ENCODE assay signal across 14 mouse cellular contexts in the genomic region with DNA sequence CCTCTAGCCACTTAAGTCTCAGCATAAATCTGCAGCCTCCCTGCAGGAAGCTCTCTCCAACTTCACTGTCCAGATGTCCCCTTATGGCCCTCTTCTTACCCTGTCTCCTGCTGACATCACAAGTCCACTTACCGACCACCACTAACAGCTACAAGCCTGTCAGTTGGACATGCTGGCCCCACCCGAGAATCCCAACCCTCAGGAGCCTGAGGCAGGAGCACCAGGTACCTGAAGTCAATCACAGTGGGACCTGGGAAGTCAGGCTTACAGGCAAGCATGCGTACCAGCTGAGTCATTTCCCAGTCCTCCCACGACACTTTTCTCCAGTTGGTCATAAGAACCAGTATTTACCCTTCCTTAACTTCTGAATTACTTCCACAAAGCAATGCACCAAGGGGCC. TPM values are rescaled to one million over a fixed set of nuclear protein-coding genes. Genes with fewer than 3 reads are reported as not detected.
A peak's percentile ranks its signal among the peaks of the same experiment; 100 is the strongest.
DNase-seq lines count a peak whose midpoint lies in the region; ATAC-seq and TF ChIP-seq lines count a peak whose summit lies in the region.
"Had no signal": no experiment of that assay in that cellular context is flagged by ENCODE, and none has a peak within 500 bp of the region (broad histone marks: within the 10 kb centered on the region; RNA-seq: fewer than 3 reads in every experiment).

No protein-coding gene starts in this region.

- peak overlapping the region; percentile 95 for H3K4me2 ChIP-seq in hindbrain, embryonic 13.5 days
- no peak overlapping the region for H3K4me2 ChIP-seq in hindbrain, postnatal 0 days (ENCODE audit: low read depth, low read length)
- H3K4me2 ChIP-seq in liver, embryonic 13.5 days = 0 out of 2 replicates have a peak overlapping the region, but pooled peaks have one; percentile 24

- peak overlapping the region; percentile 35; the same call in 1 of the 2 replicates for H3K9ac ChIP-seq in hindbrain, embryonic 13.5 days
- no peak overlapping the region for H3K9ac ChIP-seq in hindbrain, postnatal 0 days (replicated peaks; ENCODE audit: low read length)
- 0 out of 2 replicates have a peak overlapping the region, but pooled peaks have one; percentile 27 for H3K9ac ChIP-seq in liver, embryonic 13.5 days

- peaks cover 53% of the 10 kb centered on the region for H3K36me3 ChIP-seq in hindbrain, embryonic 13.5 days
- H3K36me3 ChIP-seq in hindbrain, postnatal 0 days (ENCODE audit: insufficient read depth, low read length) = peaks cover 52% of the 10 kb centered on the region
- H3K36me3 ChIP-seq in embryonic facial prominence, embryonic 10.5 days (replicated peaks) = peaks cover 74% of the 10 kb centered on the region
- peaks cover 60% of the 10 kb centered on the region for H3K36me3 ChIP-seq in liver, embryonic 13.5 days

- H3K4me3 ChIP-seq in hindbrain, embryonic 13.5 days = 0 out of 2 replicates have a peak overlapping the region, but pooled peaks have one; percentile 4
- no peak overlapping the region for H3K4me3 ChIP-seq in hindbrain, postnatal 0 days (ENCODE audit: low read length)
- H3K4me3 ChIP-seq in embryonic facial prominence, embryonic 10.5 days = peak overlapping the region; percentile 90; the same call in 1 of the 2 replicates
- no peak overlapping the region for H3K4me3 ChIP-seq in liver, embryonic 13.5 days (replicated peaks)

- peaks cover 33% of the 10 kb centered on the region for H3K4me1 ChIP-seq in hindbrain, embryonic 13.5 days (replicated peaks)
- peaks cover 13% of the 10 kb centered on the region for H3K4me1 ChIP-seq in hindbrain, postnatal 0 days (ENCODE audit: insufficient read depth, low read length)
- H3K4me1 ChIP-seq in embryonic facial prominence, embryonic 10.5 days = peaks cover 23% of the 10 kb centered on the region
- peaks cover 40% of the 10 kb centered on the region for H3K4me1 ChIP-seq in liver, embryonic 13.5 days (replicated peaks)

- no peaks in the 10 kb centered on the region for H3K9me3 ChIP-seq in hindbrain, embryonic 13.5 days
- no peaks in the 10 kb centered on the region for H3K9me3 ChIP-seq in hindbrain, postnatal 0 days (ENCODE audit: low read length)
- no peaks in the 10 kb centered on the region for H3K9me3 ChIP-seq in embryonic facial prominence, embryonic 10.5 days
- H3K9me3 ChIP-seq in liver, embryonic 13.5 days (replicated peaks) = no peaks in the 10 kb centered on the region

- no peak for ATAC-seq in hindbrain, embryonic 13.5 days (ENCODE audit: low FRiP score)
- no peak for ATAC-seq in hindbrain, postnatal 0 days
- no peak for ATAC-seq in liver, embryonic 13.5 days (ENCODE audit: low read depth)

- TF ChIP-seq CTCF in hindbrain, postnatal 0 days (IDR thresholded peaks at IDR 0.05; ENCODE audit: low read depth) = no peak

- 86% methylated on average over 4 of the region's 4 CpGs for WGBS in hindbrain, embryonic 13.5 days
- 79% methylated on average over 4 of the region's 4 CpGs for WGBS in hindbrain, postnatal 0 days
- 88% methylated on average over 4 of the region's 4 CpGs for WGBS in embryonic facial prominence, embryonic 10.5 days
- 74% methylated on average over 4 of the region's 4 CpGs for WGBS in liver, embryonic 13.5 days (ENCODE audit: insufficient replicate concordance)

- no peaks in the 10 kb centered on the region for H3K27me3 ChIP-seq in hindbrain, embryonic 13.5 days
- H3K27me3 ChIP-seq in hindbrain, postnatal 0 days (ENCODE audit: insufficient read depth, low read length) = no peaks in the 10 kb centered on the region
- H3K27me3 ChIP-seq in embryonic facial prominence, embryonic 10.5 days (replicated peaks; ENCODE audit: low read depth, poor library complexity, severe bottlenecking) = no peaks in the 10 kb centered on the region
- no peaks in the 10 kb centered on the region for H3K27me3 ChIP-seq in liver, embryonic 13.5 days
- H3K27me3 ChIP-seq: CH12.LX had no signal

- no peak for DNase-seq in hindbrain, postnatal 0 days (ENCODE audit: low spot score)
- DNase-seq in 3T3-L1 (ENCODE audit: low read depth, low spot score) = peak; percentile 35
- DNase-seq in embryonic facial prominence, embryonic 10.5 days (ENCODE audit: low spot score) = no peak
- DNase-seq in liver, embryonic 13.5 days = no peak
- DNase-seq in yolk sac, embryonic 10.5 days (ENCODE audit: low spot score) = no peak
- DNase-seq in layer of hippocampus, postnatal 36 days = no peak
- DNase-seq in cerebellum, postnatal 10 days = no peak
- DNase-seq: kidney, adult 9 months; lung, adult 2 months; right cerebral cortex, postnatal 14 days had no signal

- H3K27ac ChIP-seq in hindbrain, embryonic 13.5 days = no peak overlapping the region
- H3K27ac ChIP-seq in hindbrain, postnatal 0 days = no peak overlapping the region
- peak overlapping the region; percentile 19; the same call in 1 of the 2 replicates for H3K27ac ChIP-seq in embryonic facial prominence, embryonic 10.5 days (replicated peaks)
- H3K27ac ChIP-seq in liver, embryonic 13.5 days = no peak overlapping the region
- H3K27ac ChIP-seq: left cerebral cortex, adult 2 months had no signal

RNA-seq across cellular contexts. Expression of a gene that starts 1.9 kb away (rescaled TPM):
- 3.5 and 4.5 TPM in 2 replicates for polyA plus RNA-seq in hindbrain, embryonic 13.5 days (2015; fragmentation: Nextera tagmentation; extraction: Ambion mirVana)
- total RNA-seq in hindbrain, postnatal 0 days (2014; rRNA removed) = 5.5 and 6.1 TPM in 2 replicates
- polyA plus RNA-seq in hindbrain, postnatal 0 days (2015; fragmentation: Nextera tagmentation; extraction: Ambion mirVana) = 2.1 and 2.5 TPM in 2 replicates
- polyA plus RNA-seq in embryonic facial prominence, embryonic 10.5 days (2016; fragmentation: Nextera tagmentation; extraction: Ambion mirVana) = 4.3 and 4.7 TPM in 2 replicates
- 0.62 and 1.2 TPM in 2 replicates for polyA plus RNA-seq in liver, embryonic 13.5 days (2015; fragmentation: Nextera tagmentation; extraction: Ambion mirVana)
- 10 to 100 TPM; 20.4 to 25.4 TPM for total RNA-seq in layer of hippocampus, postnatal 36 days (2021)

RNA-seq across cellular contexts. Expression of a gene that starts 2.3 kb away (rescaled TPM):
- 208 and 211 TPM in 2 replicates for polyA plus RNA-seq in hindbrain, embryonic 13.5 days (2015; fragmentation: Nextera tagmentation; extraction: Ambion mirVana)
- total RNA-seq in hindbrain, postnatal 0 days (2014; rRNA removed) = 128 and 131 TPM in 2 replicates
- 142 and 147 TPM in 2 replicates for polyA plus RNA-seq in hindbrain, postnatal 0 days (2015; fragmentation: Nextera tagmentation; extraction: Ambion mirVana)
- polyA plus RNA-seq in embryonic facial prominence, embryonic 10.5 days (2016; fragmentation: Nextera tagmentation; extraction: Ambion mirVana) = 415 and 427 TPM in 2 replicates
- polyA plus RNA-seq in liver, embryonic 13.5 days (2015; fragmentation: Nextera tagmentation; extraction: Ambion mirVana) = 115 and 129 TPM in 2 replicates
- total RNA-seq in layer of hippocampus, postnatal 36 days (2021) = 10 to 100 TPM; 84.2 to 96.0 TPM

RNA-seq across cellular contexts. Expression of a gene that starts 12.8 kb away (rescaled TPM):
- 10.8 and 11.3 TPM in 2 replicates for polyA plus RNA-seq in hindbrain, embryonic 13.5 days (2015; fragmentation: Nextera tagmentation; extraction: Ambion mirVana)
- total RNA-seq in hindbrain, postnatal 0 days (2014; rRNA removed) = 17.8 and 34.2 TPM in 2 replicates
- polyA plus RNA-seq in hindbrain, postnatal 0 days (2015; fragmentation: Nextera tagmentation; extraction: Ambion mirVana) = 63.6 and 70.1 TPM in 2 replicates
- polyA plus RNA-seq in embryonic facial prominence, embryonic 10.5 days (2016; fragmentation: Nextera tagmentation; extraction: Ambion mirVana) = 0.62 and 1.5 TPM in 2 replicates
- 0.85 TPM in 1 of 2 replicates, not detected in the other for polyA plus RNA-seq in liver, embryonic 13.5 days (2015; fragmentation: Nextera tagmentation; extraction: Ambion mirVana)
- 1 to 10 TPM; 1.8 to 2.0 TPM for total RNA-seq in layer of hippocampus, postnatal 36 days (2021)
- total RNA-seq: gastrocnemius, adult 18-20 months had no signal

RNA-seq across cellular contexts. Expression of a gene that starts 12.8 kb away (rescaled TPM):
- polyA plus RNA-seq in hindbrain, embryonic 13.5 days (2015; fragmentation: Nextera tagmentation; extraction: Ambion mirVana) = 1.2 TPM in 1 of 2 replicates, not detected in the other
- not detected in 2 replicates for total RNA-seq in hindbrain, postnatal 0 days (2014; rRNA removed)
- 0.43 and 0.44 TPM in 2 replicates for polyA plus RNA-seq in hindbrain, postnatal 0 days (2015; fragmentation: Nextera tagmentation; extraction: Ambion mirVana)
- polyA plus RNA-seq in embryonic facial prominence, embryonic 10.5 days (2016; fragmentation: Nextera tagmentation; extraction: Ambion mirVana) = 1.3 TPM in 1 of 2 replicates, not detected in the other
- 0.46 TPM in 1 of 2 replicates, not detected in the other for polyA plus RNA-seq in liver, embryonic 13.5 days (2015; fragmentation: Nextera tagmentation; extraction: Ambion mirVana)
- total RNA-seq in layer of hippocampus, postnatal 36 days (2021) = not detected
- total RNA-seq: left cerebral cortex, adult 2 months had no signal
- polyA plus RNA-seq: lung, adult 2 months had no signal

RNA-seq across cellular contexts. Expression of a gene that starts 15.0 kb away (rescaled TPM):
- polyA plus RNA-seq in hindbrain, embryonic 13.5 days (2015; fragmentation: Nextera tagmentation; extraction: Ambion mirVana) = 119 and 123 TPM in 2 replicates
- 66.7 and 76.9 TPM in 2 replicates for total RNA-seq in hindbrain, postnatal 0 days (2014; rRNA removed)
- polyA plus RNA-seq in hindbrain, postnatal 0 days (2015; fragmentation: Nextera tagmentation; extraction: Ambion mirVana) = 125 and 128 TPM in 2 replicates
- 60.0 and 63.1 TPM in 2 replicates for polyA plus RNA-seq in embryonic facial prominence, embryonic 10.5 days (2016; fragmentation: Nextera tagmentation; extraction: Ambion mirVana)
- 28.5 and 28.6 TPM in 2 replicates for polyA plus RNA-seq in liver, embryonic 13.5 days (2015; fragmentation: Nextera tagmentation; extraction: Ambion mirVana)
- 10 to 100 TPM; 93.5 to 98.7 TPM for total RNA-seq in layer of hippocampus, postnatal 36 days (2021)

Comparison
In these comparisons a context has a peak if more than half of its experiments do, and no peak if none do; other contexts are left out.
1. H3K4me3 ChIP-seq: peak in hindbrain, embryonic 13.5 days (single experiment) and embryonic facial prominence, embryonic 10.5 days (single experiment); none in hindbrain, postnatal 0 days (single experiment) and liver, embryonic 13.5 days (single experiment).